Mouse (Mus musculus) gastrocnemius, adult 18-20 months (tissue): ENCODE measurements around the gene Gad1. TPM values are rescaled to one million over a fixed set of nuclear protein-coding genes. Genes with fewer than 3 reads are reported as not detected.

Experiments
- DNase-seq: peaks from one replicate; pipeline ENCODE4 v3.0.0; 2021; ENCODE audit warnings: low spot score
- long read RNA-seq, 2 experiments: library from polyadenylated mRNA; stranded (forward); transcript quantifications; one replicate each; pipeline ENCODE4 v2.0.0; 2021
- total RNA-seq, 2 experiments: library from RNA; stranded (reverse); gene quantifications; 2 replicates each; pipeline ENCODE4 v1.2.3; 2021

The Gad1 gene
- under 1 TPM in 1 of 2 experiments, not detected in 1; 0.12 TPM for total RNA-seq
- long read RNA-seq, experiment 1: 0 reads
- long read RNA-seq, experiment 2: 0 reads

GRCm38 (mm10) chr2:70552772-70553171 lies at the start of gene Gad1:
Gene Gad1 (plus strand): TSS chr2:70553072.
- no peak for DNase-seq

GRCm38 (mm10) chr2:70503436-70503835 lies 49.4 kb upstream of the Gad1 start:
- DNase-seq: no peak

- no peak for DNase-seq
Measured at GRCm38 (mm10) chr2:70505229-70505628, 47.6 kb upstream of the Gad1 start.

- DNase-seq: no peak
Measured at GRCm38 (mm10) chr2:70505896-70506295, 47.0 kb upstream of the Gad1 start.

- no peak for DNase-seq
Measured at GRCm38 (mm10) chr2:70506372-70506771, 46.5 kb upstream of the Gad1 start.

- DNase-seq: no peak
Measured at GRCm38 (mm10) chr2:70508496-70508895, 44.4 kb upstream of the Gad1 start, which contains the start of gene Erich2. Gene Erich2 (plus strand): TSS chr2:70508819.

- peak; percentile 33 for DNase-seq
Measured at GRCm38 (mm10) chr2:70509021-70509632, 43.7 kb upstream of the Gad1 start.

GRCm38 (mm10) chr2:70538283-70538682 lies 14.6 kb upstream of the Gad1 start:
- DNase-seq: peak; percentile 5

GRCm38 (mm10) chr2:70550671-70551070 lies 2.2 kb upstream of the Gad1 start:
- DNase-seq: no peak

GRCm38 (mm10) chr2:70551446-70551845 lies 1.4 kb upstream of the Gad1 start:
- DNase-seq: no peak

- DNase-seq: no peak
Measured at GRCm38 (mm10) chr2:70552067-70552598, 739 bp upstream of the Gad1 start.

GRCm38 (mm10) chr2:70553826-70554225 lies 954 bp downstream of the Gad1 start:
- DNase-seq: no peak

- peak; percentile 53 for DNase-seq
Measured at GRCm38 (mm10) chr2:70558112-70558842, 5.4 kb downstream of the Gad1 start.

- DNase-seq: no peak
Measured at GRCm38 (mm10) chr2:70558843-70559451, 6.1 kb downstream of the Gad1 start.

GRCm38 (mm10) chr2:70559520-70559919 lies 6.6 kb downstream of the Gad1 start:
- DNase-seq: peak; percentile 9

GRCm38 (mm10) chr2:70561077-70561795 lies 8.4 kb downstream of the Gad1 start:
- peak; percentile 7 for DNase-seq

GRCm38 (mm10) chr2:70562011-70562491 lies 9.2 kb downstream of the Gad1 start:
- no peak for DNase-seq

- DNase-seq: no peak
Measured at GRCm38 (mm10) chr2:70562611-70562980, 9.7 kb downstream of the Gad1 start.

GRCm38 (mm10) chr2:70562981-70563671 lies 10.3 kb downstream of the Gad1 start:
- DNase-seq: no peak

GRCm38 (mm10) chr2:70563721-70564645 lies 11.1 kb downstream of the Gad1 start:
- no peak for DNase-seq
